Mouse (Mus musculus): ENCODE results near the gene Dach1. TPM values are rescaled to one million over a fixed set of nuclear protein-coding genes. Genes with fewer than 3 reads are reported as not detected.

The Dach1 gene
- polyA plus RNA-seq, 1 experiment = 7.0 TPM

DNA sequence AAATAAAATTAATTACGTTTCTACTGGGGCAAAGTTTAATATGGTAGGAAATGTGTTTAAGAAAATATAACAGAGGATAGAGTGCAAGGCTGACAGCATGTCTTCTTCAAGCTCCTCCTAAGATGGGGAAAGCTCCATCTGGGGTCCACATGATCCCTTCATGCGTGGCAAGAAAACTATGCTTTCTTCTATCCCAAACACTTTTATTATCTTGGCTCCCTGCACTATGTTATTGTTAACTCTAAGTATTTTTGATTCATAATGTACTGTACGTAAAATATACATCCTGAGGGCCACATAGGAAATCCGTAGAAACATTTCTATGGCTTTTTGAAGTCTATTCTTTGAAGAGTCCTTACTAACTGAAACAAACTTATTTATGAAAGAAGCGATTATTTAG, 330.3 kb downstream of the Dach1 start:
- Histone ChIP-seq H3K4me3 (replicated peaks; ENCODE audit: insufficient read depth, low read depth, low read length) (no peak overlapping the region), H3K27me3 (ENCODE audit: control insufficient read depth, insufficient read depth, low read length) (no peaks in the 10 kb centered on the region), H3K27ac (ENCODE audit: insufficient read depth, low read length) (no peak overlapping the region), H3K4me1 (ENCODE audit: control insufficient read depth, insufficient read depth, low read length) (no peaks in the 10 kb centered on the region)
- TF ChIP-seq CTCF (IDR thresholded peaks at IDR 0.05; ENCODE audit: borderline replicate concordance, insufficient read depth, low read depth, low read length) (no peak), POLR2A (IDR thresholded peaks at IDR 0.05; ENCODE audit: borderline replicate concordance, insufficient read depth, low read length) (no peak)
- 91% methylated on average over 5 of the region's 5 CpGs for WGBS
- no peak for DNase-seq

DNA sequence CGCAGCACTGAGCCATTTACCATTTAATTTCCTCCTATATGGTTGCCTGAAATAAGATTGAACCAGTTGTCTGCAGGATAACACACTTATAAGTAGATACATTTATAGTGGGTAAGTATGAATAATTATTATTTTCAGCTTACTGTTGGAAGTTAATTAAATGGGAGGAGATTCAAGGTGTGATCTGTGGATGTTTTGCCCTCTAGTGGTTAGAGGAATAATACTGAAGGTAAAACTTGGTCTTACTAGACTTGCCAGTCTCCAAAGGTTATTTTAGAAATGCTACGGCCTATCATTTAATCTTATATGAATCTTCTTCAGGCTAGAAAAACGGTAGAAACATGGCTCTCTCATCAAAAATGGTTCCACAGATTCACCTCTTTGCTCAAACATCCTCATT, 339.7 kb downstream of the Dach1 start:
- no peak overlapping the region for H3K27ac ChIP-seq (ENCODE audit: insufficient read depth, low read length)
- no peaks in the 10 kb centered on the region for H3K4me1 ChIP-seq (ENCODE audit: control insufficient read depth, insufficient read depth, low read length)
- WGBS = 80% methylated on average over 3 of the region's 3 CpGs
- DNase-seq = no peak
- TF ChIP-seq POLR2A (IDR thresholded peaks at IDR 0.05; ENCODE audit: borderline replicate concordance, insufficient read depth, low read length) (no peak), CTCF (IDR thresholded peaks at IDR 0.05; ENCODE audit: borderline replicate concordance, insufficient read depth, low read depth, low read length) (no peak)
- H3K27me3 ChIP-seq (ENCODE audit: control insufficient read depth, insufficient read depth, low read length) = no peaks in the 10 kb centered on the region
- no peak overlapping the region for H3K4me3 ChIP-seq (replicated peaks; ENCODE audit: insufficient read depth, low read depth, low read length)

DNA sequence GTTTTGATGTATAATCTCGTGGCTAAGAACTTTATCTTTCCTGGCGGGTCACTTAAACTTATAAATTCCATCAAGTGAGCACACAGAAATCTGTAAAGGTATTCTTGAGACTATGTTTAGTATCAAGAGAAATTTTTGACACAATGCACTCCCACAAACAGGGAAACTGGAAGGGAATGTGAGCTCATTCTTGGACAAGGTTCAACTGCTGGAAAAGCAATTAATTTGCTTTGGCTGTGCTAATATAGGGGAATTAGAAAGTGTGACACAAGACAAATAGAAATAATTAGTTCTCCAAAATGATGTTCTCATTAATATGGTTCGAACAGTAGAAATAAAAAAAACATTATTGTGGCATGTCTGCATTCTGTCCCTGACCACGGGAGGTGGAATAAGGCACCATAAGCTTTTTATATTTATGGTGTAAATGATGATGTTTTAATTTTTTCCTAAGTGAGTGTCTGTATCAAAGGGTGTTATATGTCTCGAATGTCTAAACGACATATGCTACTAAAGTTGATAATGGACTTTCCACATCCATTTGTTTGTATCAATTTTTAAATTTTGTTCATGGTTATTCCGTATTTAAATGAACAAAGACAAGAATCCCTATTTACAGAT, 354.9 kb downstream of the Dach1 start:
- 50% methylated on average over 7 of the region's 7 CpGs for WGBS
- Histone ChIP-seq H3K4me3 (replicated peaks; ENCODE audit: insufficient read depth, low read depth, low read length) (no peak overlapping the region), H3K27me3 (ENCODE audit: control insufficient read depth, insufficient read depth, low read length) (no peaks in the 10 kb centered on the region), H3K27ac (ENCODE audit: insufficient read depth, low read length) (no peak overlapping the region), H3K4me1 (ENCODE audit: control insufficient read depth, insufficient read depth, low read length) (no peaks in the 10 kb centered on the region)
- peak in 1 of 2 experiments; percentile 18 for DNase-seq
- no peak for TF ChIP-seq POLR2A (IDR thresholded peaks at IDR 0.05; ENCODE audit: borderline replicate concordance, insufficient read depth, low read length)
- TF ChIP-seq CTCF (IDR thresholded peaks at IDR 0.05; ENCODE audit: borderline replicate concordance, insufficient read depth, low read depth, low read length) = no peak

- Histone ChIP-seq H3K27ac (ENCODE audit: insufficient read depth, low read length) (no peak overlapping the region), H3K4me3 (replicated peaks; ENCODE audit: insufficient read depth, low read depth, low read length) (no peak overlapping the region)
- TF ChIP-seq POLR2A (IDR thresholded peaks at IDR 0.05; ENCODE audit: borderline replicate concordance, insufficient read depth, low read length) (no peak), CTCF (IDR thresholded peaks at IDR 0.05; ENCODE audit: borderline replicate concordance, insufficient read depth, low read depth, low read length) (no peak)
These were observed 356.0 kb downstream of the Dach1 start for GRCm38 (mm10) chr14:97813557-97813956.

GRCm38 (mm10) chr14:97795385-97795952, 374.1 kb downstream of the Dach1 start:
- Histone ChIP-seq H3K27me3 (ENCODE audit: control insufficient read depth, insufficient read depth, low read length) (no peaks in the 10 kb centered on the region), H3K4me3 (replicated peaks; ENCODE audit: insufficient read depth, low read depth, low read length) (no peak overlapping the region), H3K27ac (ENCODE audit: insufficient read depth, low read length) (no peak overlapping the region), H3K4me1 (ENCODE audit: control insufficient read depth, insufficient read depth, low read length) (no peaks in the 10 kb centered on the region)
- TF ChIP-seq POLR2A (IDR thresholded peaks at IDR 0.05; ENCODE audit: borderline replicate concordance, insufficient read depth, low read length) (no peak), CTCF (IDR thresholded peaks at IDR 0.05; ENCODE audit: borderline replicate concordance, insufficient read depth, low read depth, low read length) (no peak)
- no peak for DNase-seq
- 92% methylated on average over 5 of the region's 5 CpGs for WGBS

More at GRCm38 (mm10) chr14:97813557-97813956, 356.0 kb downstream of the Dach1 start:
- Histone ChIP-seq H3K4me1 (ENCODE audit: control insufficient read depth, insufficient read depth, low read length) (no peaks in the 10 kb centered on the region), H3K27me3 (ENCODE audit: control insufficient read depth, insufficient read depth, low read length) (no peaks in the 10 kb centered on the region)
- 14% methylated on average over 11 of the region's 11 CpGs for WGBS
- peak; percentile 3 to 5 for DNase-seq

DNA sequence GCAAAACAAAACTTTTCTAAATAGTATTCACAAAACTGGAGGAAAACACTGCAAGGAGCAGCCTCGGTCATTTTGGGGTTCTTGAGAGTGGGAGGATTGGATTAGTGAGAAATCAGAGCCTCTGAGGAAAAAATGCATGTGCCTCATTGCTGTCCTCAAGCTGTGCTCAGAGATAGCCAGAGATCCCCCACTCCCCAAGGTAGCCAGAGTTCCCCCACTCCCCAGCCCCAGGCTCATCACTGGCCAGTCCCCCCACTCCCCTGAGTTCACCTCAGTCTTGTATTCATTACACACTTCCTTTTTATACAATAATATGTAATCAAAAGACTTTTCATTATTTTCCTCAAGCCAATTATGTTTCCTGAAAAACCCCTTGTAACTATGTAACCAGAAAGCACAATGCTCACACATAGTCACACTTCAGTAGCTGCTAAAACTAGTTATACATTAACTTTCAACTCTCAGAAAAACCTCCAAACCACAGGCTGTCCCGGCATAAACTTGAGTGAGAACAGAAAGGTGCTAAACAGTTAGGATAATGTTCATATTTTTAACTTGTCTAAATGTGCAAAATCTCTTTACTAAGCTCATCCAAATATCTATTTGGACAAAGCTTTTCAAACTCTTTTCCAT, 395.3 kb downstream of the Dach1 start:
- WGBS = 91% methylated on average over 2 of the region's 2 CpGs
- Histone ChIP-seq H3K27ac (ENCODE audit: insufficient read depth, low read length) (no peak overlapping the region), H3K4me1 (ENCODE audit: control insufficient read depth, insufficient read depth, low read length) (no peaks in the 10 kb centered on the region), H3K4me3 (replicated peaks; ENCODE audit: insufficient read depth, low read depth, low read length) (no peak overlapping the region), H3K27me3 (ENCODE audit: control insufficient read depth, insufficient read depth, low read length) (no peaks in the 10 kb centered on the region)
- no peak for DNase-seq
- TF ChIP-seq POLR2A (IDR thresholded peaks at IDR 0.05; ENCODE audit: borderline replicate concordance, insufficient read depth, low read length) = no peak
- no peak for TF ChIP-seq CTCF (IDR thresholded peaks at IDR 0.05; ENCODE audit: borderline replicate concordance, insufficient read depth, low read depth, low read length)

DNA sequence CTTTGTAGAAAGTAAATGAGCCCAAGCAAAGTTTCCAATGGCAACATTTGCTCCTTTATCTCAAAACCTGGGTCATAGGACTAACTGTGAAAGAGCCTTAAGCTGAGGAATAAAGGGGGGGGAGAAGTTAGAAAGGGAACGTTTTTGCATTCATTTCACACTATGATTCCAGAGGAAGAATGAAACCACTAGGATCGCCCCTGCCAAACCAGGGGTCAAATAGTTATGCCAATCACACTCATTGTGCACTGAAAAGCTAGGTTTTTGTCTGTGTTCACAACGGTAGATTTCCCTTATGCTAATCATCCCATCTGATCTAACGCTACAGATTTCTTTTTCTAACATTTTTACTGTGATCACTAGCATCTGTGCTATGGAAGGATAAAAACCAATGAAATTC, 415.2 kb downstream of the Dach1 start:
- no peak overlapping the region for H3K4me3 ChIP-seq (replicated peaks; ENCODE audit: insufficient read depth, low read depth, low read length)
- no peak for DNase-seq
- 12% methylated on average over 4 of the region's 4 CpGs for WGBS
- TF ChIP-seq CTCF (IDR thresholded peaks at IDR 0.05; ENCODE audit: borderline replicate concordance, insufficient read depth, low read depth, low read length) = no peak
- TF ChIP-seq POLR2A (IDR thresholded peaks at IDR 0.05; ENCODE audit: borderline replicate concordance, insufficient read depth, low read length) = no peak
- H3K27me3 ChIP-seq (ENCODE audit: control insufficient read depth, insufficient read depth, low read length) = no peaks in the 10 kb centered on the region
- no peaks in the 10 kb centered on the region for H3K4me1 ChIP-seq (ENCODE audit: control insufficient read depth, insufficient read depth, low read length)
- no peak overlapping the region for H3K27ac ChIP-seq (ENCODE audit: insufficient read depth, low read length)

GRCm38 (mm10) chr14:97753973-97754372, 415.6 kb downstream of the Dach1 start:
- Histone ChIP-seq H3K27me3 (ENCODE audit: control insufficient read depth, insufficient read depth, low read length) (no peaks in the 10 kb centered on the region), H3K27ac (ENCODE audit: insufficient read depth, low read length) (no peak overlapping the region), H3K4me3 (replicated peaks; ENCODE audit: insufficient read depth, low read depth, low read length) (no peak overlapping the region), H3K4me1 (ENCODE audit: control insufficient read depth, insufficient read depth, low read length) (no peaks in the 10 kb centered on the region)
- 23% methylated on average over 2 of the region's 2 CpGs for WGBS
- TF ChIP-seq CTCF (IDR thresholded peaks at IDR 0.05; ENCODE audit: borderline replicate concordance, insufficient read depth, low read depth, low read length) (no peak), POLR2A (IDR thresholded peaks at IDR 0.05; ENCODE audit: borderline replicate concordance, insufficient read depth, low read length) (no peak)
- DNase-seq = no peak

Data from cerebellum, adult 2 months (tissue).